Mouse (Mus musculus): Measurements from ENCODE around the gene Nutf2-ps1. TPM values are rescaled to one million over a fixed set of nuclear protein-coding genes. Genes with fewer than 3 reads are reported as not detected.

Nutf2-ps1 gene
- polyA plus RNA-seq, 1 experiment from 2014 or later, result 407 TPM

DNA sequence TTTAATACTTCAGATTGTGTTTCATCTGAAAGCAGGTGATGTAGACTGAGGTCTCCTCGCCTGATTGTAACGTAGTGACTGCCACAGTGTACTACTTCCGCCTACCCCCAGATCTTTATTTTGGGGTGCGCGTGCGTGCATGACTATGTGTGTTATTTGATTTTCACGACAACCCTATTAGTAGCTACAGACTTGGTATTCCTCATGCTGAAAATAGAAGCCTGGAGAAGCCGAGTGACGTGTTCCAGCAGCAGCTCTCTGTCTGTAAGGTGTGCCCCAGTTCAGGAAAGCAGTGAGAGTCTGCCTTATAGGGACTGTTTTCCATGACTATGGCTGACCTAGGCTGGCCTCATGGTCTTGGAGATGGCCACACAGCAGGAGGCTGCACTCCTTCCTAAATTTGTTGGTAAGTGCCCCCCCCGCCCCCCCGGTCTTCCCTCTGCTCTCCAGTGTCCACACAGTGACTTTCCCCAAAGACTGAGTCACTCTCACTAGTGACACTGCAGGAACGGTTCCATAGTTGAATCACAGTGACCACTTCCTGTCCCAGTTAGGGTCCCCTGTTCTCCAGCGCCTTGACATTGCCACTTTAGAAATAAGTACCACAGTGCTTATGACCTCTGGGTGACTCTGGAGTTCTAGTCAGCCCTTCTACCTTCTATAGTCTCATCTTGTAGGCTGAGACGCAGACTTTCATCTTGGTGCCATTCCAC is 23.1 kb downstream of the Nutf2-ps1 start:
- Histone ChIP-seq H3K9ac (no peak overlapping the region), H3K27ac (no peak overlapping the region), H3K4me2 (no peak overlapping the region), H3K36me3 (no peaks in the 10 kb centered on the region), H3K4me3 (replicated peaks) (no peak overlapping the region), H3K27me3 (replicated peaks) (no peaks in the 10 kb centered on the region), H3K4me1 (no peaks in the 10 kb centered on the region), H3K9me3 (no peaks in the 10 kb centered on the region)
- 88% methylated on average over 14 of the region's 14 CpGs for WGBS
- no peak for ATAC-seq (ENCODE audit: insufficient read depth, low FRiP score, low read depth)

GRCm38 (mm10) chr19:53564174-53564573 is 24.7 kb downstream of the Nutf2-ps1 start:
- whole genome bisulfite sequencing, result 47% methylated on average over 4 of the region's 4 CpGs

DNA sequence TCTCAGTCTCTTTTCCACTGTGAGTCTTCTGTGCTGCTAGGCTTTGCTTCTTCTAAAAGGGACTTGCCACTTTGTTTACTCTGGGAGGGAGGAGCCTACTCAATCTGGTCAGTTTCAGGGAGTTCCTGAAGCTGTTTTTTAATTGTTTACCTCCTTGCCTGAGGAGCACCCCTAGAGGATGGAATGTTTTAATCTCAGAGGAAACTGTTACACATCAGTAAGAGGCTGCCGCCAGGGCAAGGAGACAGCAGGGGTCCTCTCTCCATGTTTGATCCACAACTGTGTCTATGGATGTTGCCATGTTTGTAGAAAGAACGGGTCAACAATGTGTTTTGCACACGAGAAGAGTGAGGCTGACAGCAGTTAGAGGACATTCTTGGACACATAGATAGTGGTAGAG is 28.4 kb downstream of the Nutf2-ps1 start:
- no peak overlapping the region for H3K4me2 ChIP-seq
- H3K4me1 ChIP-seq, result peaks cover 8% of the 10 kb centered on the region; the same call in 1 of the 2 replicates
- no peaks in the 10 kb centered on the region for H3K27me3 ChIP-seq (replicated peaks)
- H3K36me3 ChIP-seq, result no peaks in the 10 kb centered on the region
- WGBS, result 84% methylated on average over 3 of the region's 3 CpGs
- H3K9me3 ChIP-seq, result no peaks in the 10 kb centered on the region; the same call in 1 of the 2 replicates
- no peak overlapping the region for H3K4me3 ChIP-seq (replicated peaks)
- H3K27ac ChIP-seq, result no peak overlapping the region
- ATAC-seq (ENCODE audit: insufficient read depth, low FRiP score, low read depth), result no peak
- no peak overlapping the region for H3K9ac ChIP-seq

More at GRCm38 (mm10) chr19:53564174-53564573, 24.7 kb downstream of the Nutf2-ps1 start:
- ATAC-seq (ENCODE audit: insufficient read depth, low FRiP score, low read depth), result no peak
- no peaks in the 10 kb centered on the region for H3K27me3 ChIP-seq (replicated peaks)
- H3K4me3 ChIP-seq (replicated peaks), result no peak overlapping the region
- H3K27ac ChIP-seq, result no peak overlapping the region
- H3K9ac ChIP-seq, result no peak overlapping the region
- H3K36me3 ChIP-seq, result no peaks in the 10 kb centered on the region
- no peaks in the 10 kb centered on the region; the same call in 1 of the 2 replicates for H3K9me3 ChIP-seq
- no peaks in the 10 kb centered on the region for H3K4me1 ChIP-seq
- H3K4me2 ChIP-seq, result no peak overlapping the region

GRCm38 (mm10) chr19:53557267-53557936 is 31.5 kb downstream of the Nutf2-ps1 start:
- ATAC-seq (ENCODE audit: insufficient read depth, low FRiP score, low read depth), result peak; percentile 63; the same call in 1 of the 2 replicates

DNA sequence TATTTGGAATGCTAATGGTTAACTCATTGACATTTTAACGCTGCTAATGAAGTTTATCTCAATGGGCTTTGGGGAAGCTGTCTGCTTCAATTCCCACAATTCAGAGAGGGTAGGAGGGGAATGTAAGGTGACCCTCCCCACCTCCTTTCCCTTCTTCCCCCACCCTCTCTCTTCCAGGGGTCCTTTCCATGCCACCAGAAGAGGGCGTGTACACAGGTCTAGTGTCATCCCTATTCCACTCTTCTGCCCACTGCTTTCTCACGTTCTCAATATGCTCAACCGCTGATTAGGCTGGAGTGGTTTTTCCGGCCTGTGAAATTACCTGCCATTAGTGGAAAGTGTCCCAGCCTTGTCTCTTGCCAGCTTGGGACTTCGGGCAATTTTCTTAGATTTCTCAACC is 32.0 kb downstream of the Nutf2-ps1 start:
- H3K9me3 ChIP-seq, result no peaks in the 10 kb centered on the region; the same call in 1 of the 2 replicates
- H3K4me3 ChIP-seq (replicated peaks), result no peak overlapping the region
- 40% methylated on average over 6 of the region's 6 CpGs for WGBS
- no peaks in the 10 kb centered on the region for H3K27me3 ChIP-seq (replicated peaks)
- no peaks in the 10 kb centered on the region for H3K36me3 ChIP-seq
- peaks cover 8% of the 10 kb centered on the region; the same call in 1 of the 2 replicates for H3K4me1 ChIP-seq
- ATAC-seq (ENCODE audit: insufficient read depth, low FRiP score, low read depth), result no peak
- H3K27ac ChIP-seq, result no peak overlapping the region
- no peak overlapping the region for H3K9ac ChIP-seq
- peak overlapping the region; percentile 46 for H3K4me2 ChIP-seq

More at GRCm38 (mm10) chr19:53557267-53557936, 31.5 kb downstream of the Nutf2-ps1 start:
- H3K27ac ChIP-seq, result no peak overlapping the region
- 29% methylated on average over 20 of the region's 20 CpGs for WGBS
- H3K36me3 ChIP-seq, result no peaks in the 10 kb centered on the region
- H3K27me3 ChIP-seq (replicated peaks), result no peaks in the 10 kb centered on the region
- no peaks in the 10 kb centered on the region; the same call in 1 of the 2 replicates for H3K9me3 ChIP-seq
- H3K4me3 ChIP-seq (replicated peaks), result peak overlapping the region; percentile 17; the same call in 1 of the 2 replicates
- H3K4me1 ChIP-seq, result peaks cover 8% of the 10 kb centered on the region; the same call in 1 of the 2 replicates
- peak overlapping the region; percentile 46 for H3K4me2 ChIP-seq
- no peak overlapping the region for H3K9ac ChIP-seq

DNA sequence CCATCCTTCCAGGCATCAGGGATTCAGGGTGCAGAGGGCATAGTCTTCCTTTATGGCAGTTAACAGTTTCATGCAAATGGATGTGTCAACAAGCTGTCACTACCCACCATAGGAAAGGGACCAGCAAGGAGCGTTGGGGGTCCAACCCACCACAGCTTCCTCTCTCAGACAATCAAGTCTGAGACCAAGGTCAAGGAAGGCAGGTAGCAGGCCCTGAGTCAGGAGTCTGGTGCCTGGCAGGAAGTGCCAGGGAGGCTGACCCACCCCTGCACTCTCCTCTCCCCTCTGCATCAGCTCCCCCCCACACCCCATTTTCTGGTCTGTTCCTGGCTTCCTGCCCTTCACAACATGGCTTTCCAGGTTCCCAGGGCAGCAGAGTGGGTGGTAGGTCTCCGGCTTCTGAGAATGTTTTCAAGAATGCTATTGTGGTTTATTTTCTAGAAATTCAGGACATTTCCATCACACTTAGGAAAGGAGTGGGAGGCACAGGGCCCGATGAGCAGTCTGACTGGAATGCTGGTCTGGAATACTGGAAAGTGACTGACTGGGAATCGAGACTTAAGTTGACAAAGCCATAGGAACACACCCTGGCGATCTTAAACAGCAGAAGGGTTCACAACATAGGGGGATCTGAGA is 33.8 kb downstream of the Nutf2-ps1 start:
- Histone ChIP-seq H3K27ac (no peak overlapping the region), H3K27me3 (replicated peaks) (no peaks in the 10 kb centered on the region), H3K4me1 (peaks cover 8% of the 10 kb centered on the region; the same call in 1 of the 2 replicates), H3K36me3 (no peaks in the 10 kb centered on the region), H3K9me3 (no peaks in the 10 kb centered on the region; the same call in 1 of the 2 replicates), H3K4me3 (replicated peaks) (no peak overlapping the region), H3K9ac (no peak overlapping the region), H3K4me2 (no peak overlapping the region)
- 67% methylated on average over 5 of the region's 5 CpGs for WGBS
- ATAC-seq (ENCODE audit: insufficient read depth, low FRiP score, low read depth), result no peak

- H3K9me3 ChIP-seq, result no peaks in the 10 kb centered on the region
- H3K27ac ChIP-seq, result no peak overlapping the region
- H3K4me1 ChIP-seq, result peaks cover 8% of the 10 kb centered on the region; the same call in 1 of the 2 replicates
- no peak overlapping the region for H3K9ac ChIP-seq
- no peak for ATAC-seq (ENCODE audit: insufficient read depth, low FRiP score, low read depth)
- H3K36me3 ChIP-seq, result no peaks in the 10 kb centered on the region
- no peak overlapping the region for H3K4me3 ChIP-seq (replicated peaks)
- 79% methylated on average over 11 of the region's 11 CpGs for WGBS
- no peak overlapping the region for H3K4me2 ChIP-seq
- H3K27me3 ChIP-seq (replicated peaks), result no peaks in the 10 kb centered on the region
These were observed 34.5 kb downstream of the Nutf2-ps1 start for GRCm38 (mm10) chr19:53554402-53554801.

DNA sequence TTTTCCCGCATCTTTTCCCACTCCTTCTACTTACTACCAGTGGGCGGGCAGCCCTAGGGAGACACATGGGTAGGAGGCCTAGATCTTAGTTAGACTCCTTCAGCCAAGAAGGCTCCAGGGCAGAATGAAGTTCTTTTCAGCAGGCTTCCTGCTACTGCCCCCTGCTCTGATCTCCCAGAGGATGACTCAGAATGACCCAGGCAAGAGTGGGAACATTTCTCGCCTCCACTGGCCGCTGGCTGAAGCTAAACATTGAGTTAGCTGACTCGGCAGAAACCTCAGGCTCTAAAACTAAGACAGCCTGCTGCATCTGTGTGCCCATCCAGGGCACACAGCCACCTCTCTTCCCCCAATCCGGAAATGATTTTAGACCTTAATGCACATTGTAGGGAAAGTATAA is 36.1 kb downstream of the Nutf2-ps1 start:
- H3K27me3 ChIP-seq (replicated peaks), result no peaks in the 10 kb centered on the region
- H3K36me3 ChIP-seq, result no peaks in the 10 kb centered on the region
- WGBS, result 51% methylated on average over 6 of the region's 6 CpGs
- H3K9me3 ChIP-seq, result no peaks in the 10 kb centered on the region
- H3K27ac ChIP-seq, result no peak overlapping the region
- no peak overlapping the region for H3K9ac ChIP-seq
- ATAC-seq (ENCODE audit: insufficient read depth, low FRiP score, low read depth), result no peak
- H3K4me1 ChIP-seq, result peaks cover 9% of the 10 kb centered on the region; the same call in 1 of the 2 replicates
- no peak overlapping the region for H3K4me3 ChIP-seq (replicated peaks)
- no peak overlapping the region for H3K4me2 ChIP-seq

DNA sequence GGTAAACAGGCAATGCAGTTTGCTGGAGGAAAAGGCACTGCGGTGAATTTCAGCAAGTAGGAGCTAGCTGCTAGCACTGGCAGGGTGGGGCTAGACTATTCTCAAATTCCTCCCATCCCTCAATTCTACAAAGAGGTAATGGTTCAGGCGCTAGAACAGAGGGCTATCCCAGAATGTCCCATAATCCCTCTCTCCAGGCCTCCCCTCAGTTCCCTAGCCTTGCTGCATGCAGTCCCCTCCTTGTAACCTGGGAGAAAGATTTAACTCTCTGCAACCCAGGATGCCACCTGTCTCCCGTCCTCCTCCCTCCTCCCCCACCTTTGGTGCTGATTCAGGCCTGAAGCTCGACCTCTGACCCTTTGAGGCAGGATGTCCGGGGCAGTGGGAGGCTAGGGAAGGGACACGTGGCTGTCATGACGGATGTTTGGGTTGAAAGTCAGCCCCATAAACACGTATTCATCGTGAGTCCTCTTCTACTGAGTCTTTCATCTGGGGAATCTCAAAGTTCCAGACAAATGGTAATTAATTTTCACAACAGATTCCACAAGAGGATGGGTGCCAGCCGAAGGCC is 36.6 kb downstream of the Nutf2-ps1 start:
- Histone ChIP-seq H3K4me1 (peaks cover 9% of the 10 kb centered on the region; the same call in 1 of the 2 replicates), H3K27me3 (replicated peaks) (no peaks in the 10 kb centered on the region)
- 31% methylated on average over 10 of the region's 10 CpGs for WGBS

DNA sequence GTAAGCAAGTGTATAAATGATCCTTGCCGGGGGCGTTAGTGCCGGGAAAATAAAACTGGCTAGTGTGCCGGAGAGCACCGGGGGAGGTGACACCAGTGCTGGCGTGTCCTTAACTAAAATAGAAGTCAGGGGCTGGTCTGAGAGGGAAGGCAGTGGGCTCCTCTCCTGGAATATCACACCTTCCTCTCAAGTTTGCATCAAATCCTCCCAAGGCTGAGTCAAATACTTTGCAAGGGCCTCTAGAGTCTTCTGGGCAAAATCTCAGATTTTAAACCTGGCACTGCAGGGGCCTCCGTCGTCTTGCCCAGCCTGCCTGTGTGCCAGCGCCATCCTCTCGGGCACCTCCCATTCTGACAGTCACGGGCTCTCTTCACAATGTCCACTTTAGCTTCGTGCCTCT is 37.9 kb downstream of the Nutf2-ps1 start:
- Histone ChIP-seq H3K4me1 (peaks cover 5% of the 10 kb centered on the region; the same call in 1 of the 2 replicates), H3K9ac (no peak overlapping the region), H3K4me3 (replicated peaks) (no peak overlapping the region), H3K4me2 (no peak overlapping the region), H3K27me3 (replicated peaks) (no peaks in the 10 kb centered on the region), H3K36me3 (no peaks in the 10 kb centered on the region), H3K9me3 (no peaks in the 10 kb centered on the region), H3K27ac (no peak overlapping the region)
- WGBS, result 71% methylated on average over 12 of the region's 12 CpGs
- ATAC-seq (ENCODE audit: insufficient read depth, low FRiP score, low read depth), result no peak

More for the DNA sequence above, 36.6 kb downstream of the Nutf2-ps1 start:
- no peak for ATAC-seq (ENCODE audit: insufficient read depth, low FRiP score, low read depth)
- H3K27ac ChIP-seq, result no peak overlapping the region
- no peak overlapping the region for H3K9ac ChIP-seq
- no peak overlapping the region for H3K4me2 ChIP-seq
- H3K9me3 ChIP-seq, result no peaks in the 10 kb centered on the region
- H3K36me3 ChIP-seq, result no peaks in the 10 kb centered on the region
- no peak overlapping the region for H3K4me3 ChIP-seq (replicated peaks)

DNA sequence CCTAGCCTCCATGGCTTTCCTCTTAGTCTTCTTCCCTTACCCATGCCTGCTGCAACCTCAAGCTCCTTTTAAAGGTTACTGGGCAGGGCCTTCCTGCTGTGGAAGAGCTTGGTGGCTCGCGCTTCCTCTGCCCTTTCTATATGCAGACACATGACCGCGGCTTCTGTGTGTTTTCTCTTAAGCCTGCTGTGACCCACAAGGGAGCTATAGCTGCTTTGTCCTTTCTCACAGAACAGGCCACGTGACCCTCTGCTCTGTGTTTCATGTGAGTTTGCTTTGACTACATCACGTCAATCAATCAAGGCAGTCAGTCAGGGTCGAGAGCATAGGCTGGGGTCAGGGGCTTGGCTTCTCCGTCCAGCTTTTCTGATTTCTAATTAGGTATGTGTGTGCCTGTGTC is 41.3 kb downstream of the Nutf2-ps1 start:
- Histone ChIP-seq H3K4me3 (replicated peaks) (no peak overlapping the region), H3K4me1 (peaks cover 5% of the 10 kb centered on the region; the same call in 1 of the 2 replicates), H3K4me2 (no peak overlapping the region), H3K27ac (no peak overlapping the region), H3K9ac (no peak overlapping the region), H3K9me3 (no peaks in the 10 kb centered on the region), H3K27me3 (replicated peaks) (no peaks in the 10 kb centered on the region), H3K36me3 (no peaks in the 10 kb centered on the region)
- peak; percentile 27; the same call in 1 of the 2 replicates for ATAC-seq (ENCODE audit: insufficient read depth, low FRiP score, low read depth)
- 47% methylated on average over 8 of the region's 8 CpGs for WGBS
